Mouse (Mus musculus): ENCODE data around the gene Papss2. TPM values are rescaled to one million over a fixed set of nuclear protein-coding genes. Genes with fewer than 3 reads are reported as not detected.
A peak's percentile ranks its signal among the peaks of the same experiment; 100 is the strongest.

Gene Papss2
- polyA plus RNA-seq (2012; ENCODE audit: insufficient read depth, insufficient read length, missing spikeins), result 2.2 and 3.2 TPM in 2 replicates

GRCm38 (mm10) chr19:32595506-32596286, at the start of gene Papss2:
TSS of gene Papss2 (plus strand) at chr19:32595790.
- peak within 1 kb of the TSS; percentile 77 for H3K4me3 ChIP-seq (ENCODE audit: insufficient read depth, low read length)
- H3K27ac ChIP-seq (ENCODE audit: insufficient read depth, low read depth, low read length), result no peak within 1 kb of the TSS
- no peak for TF ChIP-seq CTCF (IDR thresholded peaks at IDR 0.05; ENCODE audit: low read depth, low read length)
- TF ChIP-seq POLR2A (IDR thresholded peaks at IDR 0.05; ENCODE audit: borderline replicate concordance, low read depth, low read length), result no peak
- 0 out of 2 replicates have a peak, but pooled peaks cover 2% of the 10 kb centered on the region for H3K4me1 ChIP-seq (ENCODE audit: control insufficient read depth, insufficient read depth, low read length)

DNA sequence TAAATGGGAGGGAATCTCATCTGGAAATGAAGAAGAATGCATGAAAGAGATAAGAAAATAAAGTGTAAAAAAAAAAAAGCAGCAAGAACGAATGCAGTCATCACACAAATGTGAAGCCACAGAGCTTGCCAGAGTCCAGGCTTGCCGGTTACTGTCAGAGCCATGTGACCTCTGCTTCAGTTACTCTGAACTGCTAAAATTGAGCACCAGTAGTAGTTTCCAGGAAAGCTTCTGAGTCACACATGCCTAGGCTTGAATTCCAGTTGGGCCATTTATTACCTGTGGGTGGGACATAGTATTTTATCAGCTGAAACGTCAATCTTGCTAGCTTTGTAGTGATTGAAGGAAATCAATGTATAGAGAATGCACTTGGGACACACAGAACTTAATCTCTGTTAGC, 48.2 kb upstream of the Papss2 start:
- Histone ChIP-seq H3K27ac (ENCODE audit: insufficient read depth, low read depth, low read length) (no peak overlapping the region), H3K4me3 (ENCODE audit: insufficient read depth, low read length) (no peak overlapping the region), H3K4me1 (ENCODE audit: control insufficient read depth, insufficient read depth, low read length) (no peaks in the 10 kb centered on the region)
- TF ChIP-seq CTCF (IDR thresholded peaks at IDR 0.05; ENCODE audit: low read depth, low read length) (no peak), POLR2A (IDR thresholded peaks at IDR 0.05; ENCODE audit: borderline replicate concordance, low read depth, low read length) (no peak)

DNA sequence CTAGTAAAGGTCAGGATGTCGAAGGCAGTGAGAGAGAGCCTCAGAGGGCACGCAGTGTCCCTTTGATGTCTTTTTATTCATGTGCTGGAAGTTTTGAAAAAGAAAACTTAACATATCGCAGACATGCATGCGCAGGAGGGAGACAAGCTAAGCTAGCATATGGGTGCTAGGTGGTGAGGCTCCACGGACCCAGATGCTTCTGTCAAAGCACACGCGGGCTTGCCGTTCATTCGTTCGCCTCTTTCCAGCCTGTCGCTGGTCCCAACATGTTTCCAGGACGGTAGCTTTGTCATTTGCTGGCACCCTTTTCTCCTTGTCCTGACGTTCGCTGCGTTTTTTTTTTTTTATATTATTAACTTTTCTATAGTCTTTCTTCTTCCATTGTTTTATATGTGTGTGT, 47.4 kb upstream of the Papss2 start:
- H3K4me1 ChIP-seq (ENCODE audit: control insufficient read depth, insufficient read depth, low read length), result 0 out of 2 replicates have a peak, but pooled peaks cover 2% of the 10 kb centered on the region
- no peak for TF ChIP-seq CTCF (IDR thresholded peaks at IDR 0.05; ENCODE audit: low read depth, low read length)
- TF ChIP-seq POLR2A (IDR thresholded peaks at IDR 0.05; ENCODE audit: borderline replicate concordance, low read depth, low read length), result no peak
- H3K4me3 ChIP-seq (ENCODE audit: insufficient read depth, low read length), result no peak overlapping the region
- no peak overlapping the region for H3K27ac ChIP-seq (ENCODE audit: insufficient read depth, low read depth, low read length)

GRCm38 (mm10) chr19:32550446-32550845, 45.1 kb upstream of the Papss2 start:
- Histone ChIP-seq H3K4me3 (ENCODE audit: insufficient read depth, low read length) (no peak overlapping the region), H3K4me1 (ENCODE audit: control insufficient read depth, insufficient read depth, low read length) (0 out of 2 replicates have a peak, but pooled peaks cover 2% of the 10 kb centered on the region), H3K27ac (ENCODE audit: insufficient read depth, low read depth, low read length) (no peak overlapping the region)
- TF ChIP-seq CTCF (IDR thresholded peaks at IDR 0.05; ENCODE audit: low read depth, low read length) (no peak), POLR2A (IDR thresholded peaks at IDR 0.05; ENCODE audit: borderline replicate concordance, low read depth, low read length) (no peak)

- Histone ChIP-seq H3K4me1 (ENCODE audit: control insufficient read depth, insufficient read depth, low read length) (0 out of 2 replicates have a peak, but pooled peaks cover 2% of the 10 kb centered on the region), H3K4me3 (ENCODE audit: insufficient read depth, low read length) (no peak overlapping the region), H3K27ac (ENCODE audit: insufficient read depth, low read depth, low read length) (no peak overlapping the region)
- TF ChIP-seq CTCF (IDR thresholded peaks at IDR 0.05; ENCODE audit: low read depth, low read length) (no peak), POLR2A (IDR thresholded peaks at IDR 0.05; ENCODE audit: borderline replicate concordance, low read depth, low read length) (no peak)
These were observed 44.1 kb upstream of the Papss2 start for GRCm38 (mm10) chr19:32551442-32551841.

- TF ChIP-seq CTCF (IDR thresholded peaks at IDR 0.05; ENCODE audit: low read depth, low read length) (no peak), POLR2A (IDR thresholded peaks at IDR 0.05; ENCODE audit: borderline replicate concordance, low read depth, low read length) (no peak)
- Histone ChIP-seq H3K4me3 (ENCODE audit: insufficient read depth, low read length) (no peak overlapping the region), H3K4me1 (ENCODE audit: control insufficient read depth, insufficient read depth, low read length) (0 out of 2 replicates have a peak, but pooled peaks cover 2% of the 10 kb centered on the region), H3K27ac (ENCODE audit: insufficient read depth, low read depth, low read length) (no peak overlapping the region)
These were observed 43.5 kb upstream of the Papss2 start for GRCm38 (mm10) chr19:32552106-32552505.

GRCm38 (mm10) chr19:32553310-32553709, 42.3 kb upstream of the Papss2 start:
- Histone ChIP-seq H3K27ac (ENCODE audit: insufficient read depth, low read depth, low read length) (no peak overlapping the region), H3K4me3 (ENCODE audit: insufficient read depth, low read length) (no peak overlapping the region), H3K4me1 (ENCODE audit: control insufficient read depth, insufficient read depth, low read length) (0 out of 2 replicates have a peak, but pooled peaks cover 2% of the 10 kb centered on the region)
- TF ChIP-seq CTCF (IDR thresholded peaks at IDR 0.05; ENCODE audit: low read depth, low read length) (no peak), POLR2A (IDR thresholded peaks at IDR 0.05; ENCODE audit: borderline replicate concordance, low read depth, low read length) (no peak)

- TF ChIP-seq CTCF (IDR thresholded peaks at IDR 0.05; ENCODE audit: low read depth, low read length) (no peak), POLR2A (IDR thresholded peaks at IDR 0.05; ENCODE audit: borderline replicate concordance, low read depth, low read length) (no peak)
- Histone ChIP-seq H3K4me3 (ENCODE audit: insufficient read depth, low read length) (no peak overlapping the region), H3K4me1 (ENCODE audit: control insufficient read depth, insufficient read depth, low read length) (0 out of 2 replicates have a peak, but pooled peaks cover 2% of the 10 kb centered on the region), H3K27ac (ENCODE audit: insufficient read depth, low read depth, low read length) (no peak overlapping the region)
These were observed 40.3 kb upstream of the Papss2 start for GRCm38 (mm10) chr19:32555257-32555656.

DNA sequence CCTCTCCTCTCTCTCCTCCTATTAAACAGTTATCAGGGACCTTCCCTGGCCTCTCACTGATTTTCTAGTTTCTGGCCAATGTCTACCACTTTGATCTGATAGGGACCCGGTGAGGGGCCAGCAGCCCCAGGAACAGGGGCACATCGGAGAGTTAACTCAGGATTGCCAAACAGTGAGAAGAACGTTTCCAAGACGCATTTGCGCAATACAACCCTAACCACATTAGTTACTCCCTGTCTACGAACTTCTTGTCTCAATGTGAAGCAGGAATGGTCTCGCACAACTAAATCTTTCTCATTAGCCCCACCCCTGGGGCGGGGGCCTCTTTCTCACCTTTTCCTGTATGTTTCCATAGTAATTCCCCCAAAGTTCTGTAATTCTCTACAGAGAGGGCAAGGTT, 28.6 kb upstream of the Papss2 start:
- Histone ChIP-seq H3K4me3 (ENCODE audit: insufficient read depth, low read length) (no peak overlapping the region), H3K4me1 (ENCODE audit: control insufficient read depth, insufficient read depth, low read length) (peaks cover 16% of the 10 kb centered on the region), H3K27ac (ENCODE audit: insufficient read depth, low read depth, low read length) (no peak overlapping the region; the same call in 1 of the 2 replicates)
- no peak for TF ChIP-seq CTCF (IDR thresholded peaks at IDR 0.05; ENCODE audit: low read depth, low read length)
- no peak for TF ChIP-seq POLR2A (IDR thresholded peaks at IDR 0.05; ENCODE audit: borderline replicate concordance, low read depth, low read length)

DNA sequence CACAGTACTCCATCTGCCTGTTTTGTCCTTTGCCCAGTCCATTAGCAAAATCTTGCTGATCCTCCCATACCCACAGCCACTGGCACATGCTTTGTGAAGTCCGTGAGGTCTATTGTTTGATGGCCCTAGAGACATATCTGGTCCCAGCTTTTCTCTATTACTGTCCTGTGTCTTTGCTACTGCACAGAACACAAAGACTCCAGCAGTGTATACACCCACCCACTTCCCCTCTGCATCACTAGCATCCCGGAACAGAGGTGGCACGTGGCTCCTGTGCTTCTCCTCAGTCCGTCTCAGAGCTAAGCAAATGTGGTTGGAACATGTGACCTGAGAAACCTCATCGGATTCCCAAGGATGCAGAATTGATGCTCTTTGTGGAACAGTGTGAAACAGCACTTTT, 28.1 kb upstream of the Papss2 start:
- peaks cover 16% of the 10 kb centered on the region for H3K4me1 ChIP-seq (ENCODE audit: control insufficient read depth, insufficient read depth, low read length)
- no peak overlapping the region for H3K4me3 ChIP-seq (ENCODE audit: insufficient read depth, low read length)
- H3K27ac ChIP-seq (ENCODE audit: insufficient read depth, low read depth, low read length), result no peak overlapping the region
- TF ChIP-seq CTCF (IDR thresholded peaks at IDR 0.05; ENCODE audit: low read depth, low read length) (no peak), POLR2A (IDR thresholded peaks at IDR 0.05; ENCODE audit: borderline replicate concordance, low read depth, low read length) (no peak)
